Mouse (Mus musculus) heart, embryonic 14.5 days (tissue): ENCODE results near the gene Hapln3. TPM values are rescaled to one million over a fixed set of nuclear protein-coding genes. Genes with fewer than 3 reads are reported as not detected.
A peak's percentile ranks its signal among the peaks of the same experiment; 100 is the strongest.

Experiments used
- ATAC-seq: fragments of 200-750 bp; cut with Nextera tagmentation; 2 replicates; pipeline ENCODE4 v1.8.0; 2017; ENCODE audit warnings: low read depth, moderate TSS enrichment; ENCODE audit not compliant: insufficient number of reproducible peaks, insufficient read depth, low FRiP score
- H3K27ac ChIP-seq, 2 experiments: fragments of 200-500 bp in 1 of 2; fragments of 300-500 bp in 1 of 2; sonication (generic) in 1 of 2; replicated peaks in 1 of 2; 2 replicates each; pipeline ENCODE4 v1.5.1; 2012 to 2014; ENCODE audit warnings: low read depth in 2 of 2, low read length in 2 of 2, control low read depth in 1 of 2, mild to moderate bottlenecking in 1 of 2, mixed read lengths in 1 of 2; ENCODE audit not compliant: control insufficient read depth in 1 of 2, insufficient read depth in 1 of 2
- H3K27me3 ChIP-seq: fragments of 300-500 bp; sonication (generic); 2 replicates; pipeline ENCODE4 v1.6.1; 2014; ENCODE audit warnings: mild to moderate bottlenecking, low read length, control low read depth; ENCODE audit not compliant: control insufficient read depth, insufficient read depth
- H3K36me3 ChIP-seq: fragments of 300-500 bp; sonication (generic); 2 replicates; pipeline ENCODE4 v1.6.1; 2014; ENCODE audit warnings: mild to moderate bottlenecking, control low read depth, low read length, mixed read lengths; ENCODE audit not compliant: control insufficient read depth, insufficient read depth
- H3K4me1 ChIP-seq, 2 experiments: fragments of 200-500 bp in 1 of 2; fragments of 300-500 bp in 1 of 2; sonication (generic) in 1 of 2; 2 replicates each; pipeline ENCODE4 v1.6.1; 2012 to 2014; ENCODE audit warnings: low read length in 2 of 2, control low read depth in 1 of 2, mixed read lengths in 1 of 2; ENCODE audit not compliant: control insufficient read depth in 2 of 2, insufficient read depth in 2 of 2
- H3K4me2 ChIP-seq: fragments of 300-500 bp; sonication (generic); 2 replicates; pipeline ENCODE4 v1.6.1; 2014; ENCODE audit warnings: mild to moderate bottlenecking, low read length
- H3K4me3 ChIP-seq, 2 experiments: fragments of 200-500 bp in 1 of 2; fragments of 300-500 bp in 1 of 2; sonication (generic) in 1 of 2; 2 replicates each; pipeline ENCODE4 v1.5.1; 2012 to 2014; ENCODE audit warnings: low read length in 2 of 2, mild to moderate bottlenecking in 2 of 2, control low read depth in 1 of 2, low read depth in 1 of 2, moderate library complexity in 1 of 2; ENCODE audit not compliant: control insufficient read depth in 1 of 2, insufficient read depth in 1 of 2
- H3K9ac ChIP-seq: fragments of 300-500 bp; sonication (generic); 2 replicates; pipeline ENCODE4 v1.6.1; 2014; ENCODE audit warnings: mild to moderate bottlenecking, low read length
- H3K9me3 ChIP-seq: fragments of 300-500 bp; sonication (generic); 2 replicates; pipeline ENCODE4 v1.6.1; 2016; ENCODE audit warnings: low read length, control low read depth; ENCODE audit not compliant: control insufficient read depth
- WGBS: fragments of 180-500 bp; shearing (Covaris S2); extraction: QIAGEN DNeasy Blood & Tissue Kit; methylation state at CpG from one replicate; pipeline ENCODE4 v1.1.7; 2014; 5-methylcytosine and 5-hydroxymethylcytosine counted together
- polyA plus RNA-seq: library from polyadenylated mRNA; unstranded; fragments of >200 nt; fragmentation: Nextera tagmentation; extraction: Ambion mirVana; gene quantifications from 2 replicates; pipeline ENCODE4 v1.2.1, GENCODE M21; 2014

Gene Hapln3
- polyA plus RNA-seq, 1 experiment from 2014 or later, result 2.0 TPM

GRCm38 (mm10) chr7:79147931-79148653 lies 17.3 kb upstream of the Hapln3 start:
- H3K9me3 ChIP-seq, result no peaks in the 10 kb centered on the region
- no peak for ATAC-seq
- no peaks in the 10 kb centered on the region for H3K27me3 ChIP-seq
- peak overlapping the region; percentile 86 to 87 for H3K27ac ChIP-seq
- peak overlapping the region; percentile 65 for H3K4me2 ChIP-seq
- WGBS, result 2% methylated on average over 20 of the region's 20 CpGs
- peak overlapping the region; percentile 63 to 68 for H3K4me3 ChIP-seq
- H3K4me1 ChIP-seq, result peaks cover 14 to 30% of the 10 kb centered on the region in 2 experiments
- H3K36me3 ChIP-seq, result peaks cover 24% of the 10 kb centered on the region
- H3K9ac ChIP-seq, result peak overlapping the region; percentile 82

GRCm38 (mm10) chr7:79147011-79147837 lies 16.4 kb upstream of the Hapln3 start:
- H3K4me1 ChIP-seq, result peaks cover 14 to 30% of the 10 kb centered on the region in 2 experiments
- 46% methylated on average over 12 of the region's 12 CpGs for WGBS
- no peak for ATAC-seq
- H3K9me3 ChIP-seq, result no peaks in the 10 kb centered on the region
- H3K4me3 ChIP-seq, result peak overlapping the region; percentile 63 to 68
- peak overlapping the region; percentile 57 to 87 for H3K27ac ChIP-seq
- no peaks in the 10 kb centered on the region for H3K27me3 ChIP-seq
- peak overlapping the region; percentile 82 for H3K9ac ChIP-seq
- peaks cover 33% of the 10 kb centered on the region for H3K36me3 ChIP-seq
- peak overlapping the region; percentile 65 for H3K4me2 ChIP-seq

DNA sequence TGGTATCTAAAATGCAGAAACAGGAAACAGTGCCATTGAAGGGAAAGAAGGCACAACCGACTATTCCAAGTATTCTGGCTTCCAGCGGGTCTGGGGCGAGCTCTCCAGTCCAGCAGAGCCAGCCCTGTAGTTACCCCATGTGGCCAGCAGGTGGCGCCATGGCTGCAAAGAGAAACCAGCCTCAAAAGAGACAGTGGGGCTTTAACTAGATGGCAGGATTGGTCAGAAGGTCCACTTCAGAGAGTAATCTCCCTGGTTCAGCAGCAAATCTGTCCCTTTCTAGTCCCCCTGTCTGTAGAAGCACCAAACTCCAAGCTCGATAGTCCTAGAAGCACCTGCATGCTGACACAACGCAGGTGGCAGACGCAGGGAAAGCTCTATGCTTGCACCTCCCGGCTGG lies 10.1 kb upstream of the Hapln3 start:
- Histone ChIP-seq H3K4me1 (peaks cover 0 to 17% of the 10 kb centered on the region in 2 experiments; a peak in 3 of 4 replicates), H3K27ac (no peak overlapping the region), H3K9me3 (no peaks in the 10 kb centered on the region), H3K4me3 (no peak overlapping the region), H3K9ac (no peak overlapping the region), H3K4me2 (no peak overlapping the region), H3K27me3 (no peaks in the 10 kb centered on the region), H3K36me3 (peaks cover 93% of the 10 kb centered on the region)
- 42% methylated on average over 8 of the region's 8 CpGs for WGBS
- ATAC-seq, result no peak

DNA sequence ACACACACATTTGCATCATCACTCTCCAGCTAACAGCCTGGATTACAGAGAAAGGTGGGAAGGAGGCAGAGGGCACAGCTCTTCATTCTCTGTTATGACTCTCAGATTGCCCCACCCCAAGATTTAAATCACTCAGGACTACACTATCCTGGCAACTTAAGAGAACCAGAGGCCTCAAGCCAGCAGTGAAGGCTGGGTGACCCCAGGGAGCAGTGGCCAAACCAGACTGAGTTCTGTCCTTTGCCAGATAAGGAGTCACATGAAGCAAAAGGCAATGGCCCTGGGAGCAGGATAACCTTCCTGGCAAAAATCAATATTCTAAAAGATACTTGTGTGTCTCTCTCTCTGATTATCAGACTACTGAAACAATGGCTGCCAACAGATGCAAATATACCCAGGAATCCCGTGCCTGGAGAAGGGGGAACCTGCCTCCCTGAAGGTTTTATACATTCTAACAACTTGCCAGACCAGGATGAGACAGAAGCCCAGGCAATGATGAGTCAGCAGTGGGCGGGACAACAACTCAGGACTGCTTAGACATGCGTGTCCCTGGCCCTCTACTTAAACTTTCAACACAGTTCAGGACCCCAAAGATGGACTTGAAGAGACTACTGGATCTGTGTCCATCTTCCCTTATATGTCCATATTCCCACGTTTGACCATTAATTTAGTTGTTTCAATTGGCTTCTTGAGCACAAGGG lies 9.2 kb upstream of the Hapln3 start:
- H3K4me1 ChIP-seq, result peaks cover 0 to 16% of the 10 kb centered on the region in 2 experiments; a peak in 3 of 4 replicates
- no peak for ATAC-seq
- H3K9me3 ChIP-seq, result no peaks in the 10 kb centered on the region
- no peaks in the 10 kb centered on the region for H3K27me3 ChIP-seq
- no peak overlapping the region for H3K27ac ChIP-seq
- H3K4me2 ChIP-seq, result no peak overlapping the region
- no peak overlapping the region for H3K4me3 ChIP-seq
- 46% methylated on average over 4 of the region's 4 CpGs for WGBS
- no peak overlapping the region for H3K9ac ChIP-seq
- H3K36me3 ChIP-seq, result peaks cover 98% of the 10 kb centered on the region

- no peak overlapping the region for H3K9ac ChIP-seq
- no peak overlapping the region for H3K4me3 ChIP-seq
- ATAC-seq, result no peak
- 70% methylated on average over 6 of the region's 6 CpGs for WGBS
- no peaks in the 10 kb centered on the region for H3K9me3 ChIP-seq
- peaks cover 98% of the 10 kb centered on the region for H3K36me3 ChIP-seq
- H3K27ac ChIP-seq, result no peak overlapping the region
- no peak overlapping the region for H3K4me2 ChIP-seq
- peaks cover 0 to 10% of the 10 kb centered on the region in 2 experiments; a peak in 1 of 4 replicates for H3K4me1 ChIP-seq
- H3K27me3 ChIP-seq, result no peaks in the 10 kb centered on the region
Measured at GRCm38 (mm10) chr7:79139328-79139824, 8.6 kb upstream of the Hapln3 start.

GRCm38 (mm10) chr7:79133391-79133790 lies 2.6 kb upstream of the Hapln3 start:
- no peak overlapping the region for H3K27ac ChIP-seq
- no peak overlapping the region for H3K9ac ChIP-seq
- no peak overlapping the region for H3K4me3 ChIP-seq
- WGBS, result 17% methylated on average over 6 of the region's 6 CpGs
- peaks cover 4% of the 10 kb centered on the region; the same call in 1 of the 2 replicates for H3K27me3 ChIP-seq
- no peak overlapping the region for H3K4me2 ChIP-seq
- peaks cover 51% of the 10 kb centered on the region for H3K36me3 ChIP-seq
- no peaks in the 10 kb centered on the region for H3K9me3 ChIP-seq
- ATAC-seq, result no peak; the same call in 1 of the 2 replicates
- H3K4me1 ChIP-seq, result peaks cover 16 to 45% of the 10 kb centered on the region in 2 experiments

DNA sequence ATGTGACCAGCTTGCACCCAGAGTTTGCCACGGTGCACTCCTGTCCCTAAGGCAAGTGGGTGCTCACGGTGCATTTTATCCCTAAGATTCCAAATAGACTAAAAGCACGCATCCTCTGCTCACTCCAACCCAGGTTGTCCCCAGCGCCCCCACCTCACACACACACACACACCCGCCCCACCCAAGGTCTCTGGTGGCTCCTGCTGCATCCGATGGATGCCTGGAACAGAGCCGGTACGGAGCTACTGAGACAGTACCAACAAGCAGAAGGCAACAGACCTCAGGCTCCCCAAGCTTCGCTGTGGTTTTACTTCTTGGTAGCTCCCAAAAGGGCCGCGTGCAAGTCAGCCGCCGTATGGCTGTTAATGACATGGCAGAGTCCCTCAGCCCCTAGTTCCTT lies 433 bp downstream of the Hapln3 start:
- H3K9me3 ChIP-seq, result no peaks in the 10 kb centered on the region
- H3K4me2 ChIP-seq, result peak overlapping the region; percentile 69
- ATAC-seq, result no peak
- WGBS, result 14% methylated on average over 13 of the region's 13 CpGs
- peak overlapping the region; percentile 23 to 32 for H3K4me3 ChIP-seq
- no peak overlapping the region for H3K27ac ChIP-seq
- H3K9ac ChIP-seq, result peak overlapping the region; percentile 42
- peaks cover 4% of the 10 kb centered on the region; the same call in 1 of the 2 replicates for H3K27me3 ChIP-seq
- peaks cover 16 to 45% of the 10 kb centered on the region in 2 experiments for H3K4me1 ChIP-seq
- H3K36me3 ChIP-seq, result peaks cover 22% of the 10 kb centered on the region
